Mouse (Mus musculus): ENCODE measurements at regions not wholly inside any gene's neighbourhood (a gene's known extent, or its start where the extent isn't known, plus 50 kb on each side); places are given as distances from the start of the nearest gene placed in this dataset.

DNA sequence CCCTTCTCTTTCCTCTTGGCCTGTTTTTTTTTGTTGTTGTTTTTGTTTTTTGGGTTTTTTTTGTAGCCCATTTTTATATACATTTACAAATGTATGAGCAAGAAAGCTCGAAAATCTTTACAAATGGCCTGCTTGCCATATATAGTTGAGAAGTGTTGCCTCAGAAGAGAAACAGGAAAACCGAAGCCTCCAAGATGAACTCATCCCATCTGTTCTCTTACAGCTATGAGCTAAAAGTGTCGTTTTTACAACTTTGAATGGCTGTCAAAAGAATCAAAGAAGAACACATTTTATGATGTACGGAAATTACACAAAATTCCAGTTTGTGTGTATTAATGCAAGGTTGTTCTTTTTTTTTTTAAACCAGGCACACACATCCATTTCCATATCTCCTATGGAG is 342.0 kb upstream of the Klf4 start:
- TF ChIP-seq POLR2AphosphoS2 (IDR thresholded peaks at IDR 0.05; ENCODE audit: insufficient read length, low read depth) (no peak), E2F4 (IDR thresholded peaks at IDR 0.05; ENCODE audit: insufficient read depth) (no peak), MYOG (IDR thresholded peaks at IDR 0.05; ENCODE audit: control insufficient read depth in 1 of 3, insufficient read depth in 1 of 3, insufficient read length in 2 of 3, low read depth in 2 of 3) (no peak), POLR2A (IDR thresholded peaks at IDR 0.05; ENCODE audit: insufficient read length, low read depth) (no peak), USF1 (IDR thresholded peaks at IDR 0.05; ENCODE audit: low read depth) (no peak), TCF12 (IDR thresholded peaks at IDR 0.05; ENCODE audit: insufficient read depth, poor library complexity, severe bottlenecking) (no peak), MYOD1 (IDR thresholded peaks at IDR 0.05; ENCODE audit: control insufficient read depth in 1 of 3, insufficient read length in 2 of 3, low read depth in 2 of 3) (no peak), CEBPB (IDR thresholded peaks at IDR 0.05; ENCODE audit: insufficient read depth, poor library complexity, severe bottlenecking) (no peak), TCF3 (IDR thresholded peaks at IDR 0.05; ENCODE audit: insufficient read length, low read depth) (no peak), MAX (IDR thresholded peaks at IDR 0.05; ENCODE audit: low read depth) (no peak), SRF (IDR thresholded peaks at IDR 0.05; ENCODE audit: control insufficient read depth, insufficient read length, low read depth) (no peak)

Measured in myocyte (in vitro differentiated cells).